Mouse (Mus musculus) macrophage (primary cell): Measurements from ENCODE around the gene Sec16a. TPM values are rescaled to one million over a fixed set of nuclear protein-coding genes. Genes with fewer than 3 reads are reported as not detected.
"Not testable (repeated sequence)": the region's sequence is repeated elsewhere in the genome, so short reads cannot be mapped to it uniquely, and the experiment has no call there.

Experiments used
- H3K27ac ChIP-seq: fragments of 350-480 bp; formaldehyde crosslinking; 2 replicates; pipeline ENCODE4 v1.9.0; 2021
- H3K36me3 ChIP-seq: fragments of 350-480 bp; formaldehyde crosslinking; 2 replicates; pipeline ENCODE4 v1.9.0; 2021; ENCODE audit errors: inconsistent target
- H3K4me3 ChIP-seq: fragments of 350-480 bp; formaldehyde crosslinking; 2 replicates; pipeline ENCODE4 v1.9.0; 2021; ENCODE audit errors: inconsistent target
- H3K79me2 ChIP-seq: fragments of 350-480 bp; formaldehyde crosslinking; 2 replicates; pipeline ENCODE4 v1.9.0; 2021; ENCODE audit errors: inconsistent target
- WGBS: methylation state at CpG from one replicate; pipeline ENCODE4 v1.1.7; 2026; ENCODE audit warnings: inconsistent platforms; ENCODE audit not compliant: missing documents; 5-methylcytosine and 5-hydroxymethylcytosine counted together
- polyA plus RNA-seq: library from polyadenylated mRNA; stranded (reverse); fragments of 250-400 nt; gene quantifications from 3 replicates; pipeline ENCODE4 v1.2.4, GENCODE M21; 2018; ENCODE audit warnings: inconsistent platforms

Gene Sec16a
- polyA plus RNA-seq, 1 experiment from 2014 or later = 46.9 TPM

DNA sequence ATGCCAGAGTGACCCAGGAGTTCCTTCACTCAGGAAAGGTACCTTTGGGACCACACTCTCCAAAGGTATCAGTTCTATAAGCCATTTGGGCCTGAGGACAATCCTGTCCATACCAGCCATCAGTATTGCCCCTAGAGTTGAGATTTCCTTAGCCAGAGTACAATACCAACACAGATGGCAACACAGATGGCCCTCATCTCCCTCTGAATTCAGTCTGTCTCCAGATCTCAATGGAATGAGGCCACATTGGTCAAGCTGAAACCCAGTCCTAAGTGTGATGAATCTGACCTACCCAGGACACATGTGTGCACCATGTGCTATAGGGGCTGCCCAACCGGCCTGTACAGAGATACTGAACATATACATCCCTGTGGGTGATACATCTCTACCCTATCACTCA is 42.8 kb downstream of the Sec16a start:
- H3K27ac ChIP-seq = no peak overlapping the region
- peaks cover 40% of the 10 kb centered on the region for H3K36me3 ChIP-seq
- 73% methylated on average over 1 of the region's 1 CpGs for WGBS
- peaks cover 33% of the 10 kb centered on the region; the same call in 1 of the 2 replicates for H3K79me2 ChIP-seq
- H3K4me3 ChIP-seq = no peak overlapping the region

DNA sequence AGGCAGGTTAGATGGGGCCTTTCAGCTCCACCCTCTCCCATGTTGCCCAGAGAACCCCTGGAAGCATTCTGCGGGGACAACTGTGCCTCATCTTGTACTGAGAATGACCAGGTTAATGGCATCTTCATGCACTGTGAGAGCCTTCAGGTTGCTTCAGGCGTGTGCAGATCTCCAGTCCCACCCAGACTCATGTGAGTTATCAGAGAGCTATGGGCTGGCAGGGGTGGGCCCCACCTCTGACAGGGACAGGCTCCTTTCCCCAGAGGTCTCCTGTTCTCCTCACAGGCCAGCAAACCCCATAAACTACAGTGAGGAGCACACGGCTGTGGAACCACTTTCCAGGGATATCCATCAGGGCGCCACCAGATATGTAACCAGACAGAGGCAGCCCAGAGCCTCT is 44.0 kb downstream of the Sec16a start:
- 93% methylated on average over 4 of the region's 4 CpGs for WGBS
- Histone ChIP-seq H3K36me3 (peaks cover 52% of the 10 kb centered on the region), H3K4me3 (no peak overlapping the region), H3K79me2 (peaks cover 20% of the 10 kb centered on the region; the same call in 1 of the 2 replicates), H3K27ac (no peak overlapping the region)

DNA sequence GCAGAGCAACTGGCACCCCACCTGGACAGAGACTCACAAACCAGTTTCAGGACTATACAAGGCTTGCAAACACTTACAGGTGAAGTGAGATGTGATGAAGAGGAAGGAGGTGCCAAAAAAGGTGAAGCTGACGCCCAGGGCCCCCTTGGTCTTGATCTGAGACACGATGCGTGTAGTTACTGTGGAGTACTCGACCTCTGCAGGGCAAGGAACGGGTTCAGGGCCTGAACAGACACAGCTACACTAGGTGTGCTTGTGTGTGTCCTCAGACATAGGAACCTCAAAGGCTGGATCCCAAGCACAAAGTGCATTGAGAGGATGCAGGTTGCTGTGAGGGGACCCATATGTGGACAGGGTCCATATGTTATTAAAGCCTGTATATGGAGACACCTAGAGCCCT is 44.7 kb downstream of the Sec16a start:
- H3K27ac ChIP-seq = no peak overlapping the region
- H3K36me3 ChIP-seq = peaks cover 59% of the 10 kb centered on the region
- 92% methylated on average over 5 of the region's 5 CpGs for WGBS
- peaks cover 13% of the 10 kb centered on the region; the same call in 1 of the 2 replicates for H3K79me2 ChIP-seq
- H3K4me3 ChIP-seq = no peak overlapping the region

DNA sequence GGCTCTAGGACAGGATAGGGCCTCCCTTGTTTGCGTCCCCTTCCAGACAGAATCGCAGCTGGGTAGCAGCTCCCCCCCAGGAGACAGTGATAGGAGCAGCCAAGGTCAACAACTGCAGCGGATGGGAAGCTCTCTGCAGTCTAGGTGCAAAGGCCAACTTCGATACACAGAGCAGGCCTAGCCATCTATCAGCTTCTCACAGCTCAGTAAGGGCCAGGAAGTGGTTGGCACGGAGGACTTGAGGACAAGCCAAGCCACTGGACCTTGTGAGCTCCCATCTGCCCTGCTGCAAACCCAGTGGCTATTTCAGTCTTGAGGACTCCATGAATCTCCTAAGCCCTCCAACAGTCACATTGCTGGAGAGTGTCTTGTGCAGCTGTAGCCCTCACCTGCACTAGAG is 45.4 kb downstream of the Sec16a start:
- Histone ChIP-seq H3K4me3 (no peak overlapping the region), H3K79me2 (peaks cover 6% of the 10 kb centered on the region; the same call in 1 of the 2 replicates), H3K27ac (no peak overlapping the region), H3K36me3 (peaks cover 65% of the 10 kb centered on the region)
- 91% methylated on average over 5 of the region's 5 CpGs for WGBS

DNA sequence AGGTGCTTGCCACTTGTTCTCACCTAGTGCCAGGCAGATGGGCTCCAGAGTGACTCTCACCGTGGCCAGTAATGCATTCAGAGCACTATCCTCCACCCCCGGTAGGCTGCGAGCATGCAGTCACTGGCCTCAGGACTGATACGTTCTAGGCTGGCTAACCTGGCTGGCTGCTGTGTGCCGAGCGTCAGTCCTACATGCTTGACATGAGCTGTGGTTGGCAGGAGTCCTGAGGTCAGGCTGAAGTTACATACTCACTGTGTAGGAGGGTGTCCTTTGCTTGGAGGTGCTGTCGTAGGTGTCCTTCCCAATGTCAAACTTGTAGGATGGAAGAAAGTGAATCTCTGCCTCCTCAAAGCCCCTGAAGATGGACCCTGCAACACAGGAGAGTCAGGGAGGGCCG is 46.0 kb downstream of the Sec16a start:
- no peak overlapping the region for H3K27ac ChIP-seq
- peaks cover 6% of the 10 kb centered on the region; the same call in 1 of the 2 replicates for H3K79me2 ChIP-seq
- H3K36me3 ChIP-seq = peaks cover 72% of the 10 kb centered on the region
- WGBS = 88% methylated on average over 8 of the region's 8 CpGs
- H3K4me3 ChIP-seq = no peak overlapping the region

DNA sequence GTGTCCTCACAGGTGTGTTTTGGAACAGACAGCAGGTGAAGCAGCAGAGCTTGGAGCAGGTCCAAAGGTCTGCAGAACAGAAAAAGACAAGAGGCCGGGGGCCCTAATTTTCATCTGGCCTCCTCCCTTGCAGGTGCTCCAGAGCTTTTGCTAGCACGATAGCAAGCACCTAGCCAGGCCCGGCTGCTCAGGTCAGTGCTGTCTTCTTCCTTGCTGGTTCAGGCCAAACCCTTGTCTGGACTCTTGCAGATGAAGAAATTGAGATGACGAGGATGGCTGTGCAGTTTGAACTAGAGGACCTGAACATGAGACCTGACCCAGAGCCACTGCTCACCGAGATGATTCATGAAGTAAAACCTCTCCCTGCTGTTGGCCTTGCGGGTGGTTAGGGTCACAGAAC is 53.4 kb downstream of the Sec16a start:
- WGBS = 97% methylated on average over 6 of the region's 6 CpGs
- H3K27ac ChIP-seq = no peak overlapping the region
- H3K4me3 ChIP-seq = no peak overlapping the region
- H3K36me3 ChIP-seq = peaks cover 68% of the 10 kb centered on the region
- peaks cover 44% of the 10 kb centered on the region for H3K79me2 ChIP-seq

DNA sequence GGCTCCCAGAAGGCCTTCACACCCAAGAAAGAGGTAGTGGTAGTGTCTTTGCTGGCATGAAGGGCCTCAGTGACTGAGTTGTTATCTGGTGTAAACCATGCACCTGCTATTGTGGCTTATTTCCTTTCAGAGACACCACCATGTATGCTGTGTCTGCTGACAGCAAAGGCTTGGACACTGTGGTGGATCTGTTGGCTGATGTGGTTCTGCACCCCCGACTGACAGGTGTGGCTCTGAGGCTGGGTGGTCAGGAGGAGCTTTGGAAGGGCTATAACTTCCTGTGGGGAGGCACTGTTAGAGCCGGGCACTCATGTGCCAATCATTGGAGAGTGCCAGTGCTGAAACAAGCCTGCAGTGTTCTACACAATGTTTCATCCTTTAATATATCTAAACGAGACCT is 54.1 kb downstream of the Sec16a start:
- H3K79me2 ChIP-seq = peaks cover 44% of the 10 kb centered on the region
- no peak overlapping the region for H3K27ac ChIP-seq
- H3K36me3 ChIP-seq = peaks cover 68% of the 10 kb centered on the region
- H3K4me3 ChIP-seq = no peak overlapping the region
- 81% methylated on average over 3 of the region's 3 CpGs for WGBS

DNA sequence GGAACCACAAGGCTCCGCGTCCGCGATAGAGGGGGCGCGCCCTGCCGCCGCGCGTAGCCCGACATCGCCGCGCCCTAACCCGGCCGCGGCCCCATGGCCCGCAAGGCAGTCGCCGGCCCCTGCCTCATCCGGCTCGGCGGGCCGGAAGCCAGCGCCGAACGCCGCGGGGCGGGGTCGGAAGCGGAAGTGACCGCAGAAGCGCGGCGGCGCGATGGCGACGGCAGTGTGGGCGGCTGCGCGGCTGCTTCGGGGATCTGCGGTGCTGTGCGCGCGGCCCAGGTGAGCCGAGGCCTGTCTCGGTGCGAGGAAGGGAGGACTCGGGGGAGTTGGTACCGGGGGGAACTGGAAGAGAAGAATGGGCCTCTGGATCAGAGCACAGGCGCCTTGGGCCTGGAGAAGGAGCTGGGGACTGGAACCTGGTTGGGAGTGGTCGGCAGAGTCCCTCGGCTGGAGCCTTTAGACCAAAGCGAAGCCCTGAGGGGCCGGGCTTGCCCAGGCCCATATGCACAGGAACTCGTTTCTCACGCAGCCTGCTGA is 55.8 kb downstream of the Sec16a start, which contains the start of the genes Entr1 and Pmpca:
Gene Entr1 (minus strand): TSS at position 163 of the 537 bp plus-strand sequence.
Gene Pmpca (plus strand): TSS at position 186 of the 537 bp plus-strand sequence.
- H3K79me2 ChIP-seq = peaks cover 44% of the 10 kb centered on the region
- peak within 1 kb of the TSS; percentile 96 for H3K4me3 ChIP-seq
- WGBS = 1% methylated on average over 60 of the region's 60 CpGs
- H3K36me3 ChIP-seq = peaks cover 68% of the 10 kb centered on the region
- peak within 1 kb of the TSS; percentile 60 for H3K27ac ChIP-seq

DNA sequence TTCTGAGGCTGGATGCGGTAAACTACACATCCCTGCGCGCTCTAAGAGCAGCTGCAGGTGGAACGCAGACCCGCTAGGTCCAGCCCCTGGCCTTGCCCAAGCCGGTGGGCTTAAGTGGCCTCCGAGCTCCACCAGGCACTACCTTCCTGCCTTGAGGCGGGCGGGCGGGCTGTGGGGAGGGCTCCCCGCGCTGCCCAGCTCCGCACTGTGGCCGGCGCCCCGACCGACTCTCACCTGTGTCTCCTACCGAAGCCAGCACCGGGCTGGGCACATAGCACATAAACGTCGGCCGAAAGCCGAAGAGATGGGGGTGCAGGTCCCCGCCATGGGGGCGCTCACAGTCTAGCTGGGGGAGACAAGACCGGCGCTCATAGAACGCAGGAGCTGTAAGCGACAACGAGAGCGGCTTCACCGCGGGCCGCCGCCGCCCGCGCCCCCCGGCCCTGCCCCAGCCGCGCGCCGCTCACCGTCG is 56.3 kb downstream of the Sec16a start:
- under 1% methylated on average over 43 of the region's 45 CpGs for WGBS
- peak overlapping the region; percentile 1; the same call in 1 of the 2 replicates for H3K27ac ChIP-seq
- H3K4me3 ChIP-seq = peak overlapping the region; percentile 57
- H3K79me2 ChIP-seq = peaks cover 44% of the 10 kb centered on the region
- H3K36me3 ChIP-seq = peaks cover 68% of the 10 kb centered on the region

DNA sequence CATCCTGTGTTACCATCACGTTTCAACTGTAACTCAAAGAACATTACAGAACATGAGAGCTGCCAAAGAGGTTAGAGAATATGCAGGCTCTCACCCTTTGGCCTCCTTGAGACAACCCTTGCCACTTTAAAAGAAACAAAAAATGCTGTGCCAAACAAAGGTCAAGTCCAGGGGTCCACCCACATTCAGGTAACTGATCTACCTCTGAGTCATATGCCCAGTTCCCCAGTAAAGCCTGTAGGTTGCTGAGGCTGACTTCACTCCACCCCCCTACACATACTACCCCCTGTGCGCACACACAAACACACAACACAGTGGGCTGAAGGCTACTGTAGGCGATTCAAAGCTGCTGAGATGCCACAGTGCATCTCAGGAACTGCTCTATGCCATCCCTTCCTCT is 57.3 kb downstream of the Sec16a start:
- 94% methylated on average over 3 of the region's 3 CpGs for WGBS
- H3K36me3 ChIP-seq = peaks cover 68% of the 10 kb centered on the region
- H3K79me2 ChIP-seq = peaks cover 44% of the 10 kb centered on the region
- H3K4me3 ChIP-seq = no peak overlapping the region
- H3K27ac ChIP-seq = no peak overlapping the region

DNA sequence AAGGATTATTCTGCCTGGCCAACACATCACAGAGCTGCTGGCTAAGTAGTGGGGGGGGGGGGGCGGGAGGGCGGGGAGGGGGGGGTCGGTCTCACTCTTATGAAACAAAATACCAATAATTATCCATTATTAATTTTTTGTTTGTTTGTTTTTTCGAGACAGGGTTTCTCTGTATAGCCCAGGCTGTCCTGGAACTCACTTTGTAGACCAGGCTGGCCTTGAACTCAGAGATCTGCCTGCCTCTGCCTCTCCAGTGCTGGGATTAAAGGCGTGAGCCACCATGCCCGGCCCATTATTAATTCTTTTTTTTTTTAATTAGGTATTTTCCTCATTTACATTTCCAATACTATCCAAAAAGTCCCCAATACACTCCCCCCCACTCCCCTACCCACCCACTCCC is 64.1 kb downstream of the Sec16a start:
- WGBS = 61% methylated on average over 3 of the region's 6 CpGs
- peaks cover 17% of the 10 kb centered on the region; the same call in 1 of the 2 replicates for H3K79me2 ChIP-seq
- H3K36me3 ChIP-seq = peaks cover 52% of the 10 kb centered on the region
- H3K27ac ChIP-seq = not testable (repeated sequence)
- peak overlapping the region; percentile 70 for H3K4me3 ChIP-seq

DNA sequence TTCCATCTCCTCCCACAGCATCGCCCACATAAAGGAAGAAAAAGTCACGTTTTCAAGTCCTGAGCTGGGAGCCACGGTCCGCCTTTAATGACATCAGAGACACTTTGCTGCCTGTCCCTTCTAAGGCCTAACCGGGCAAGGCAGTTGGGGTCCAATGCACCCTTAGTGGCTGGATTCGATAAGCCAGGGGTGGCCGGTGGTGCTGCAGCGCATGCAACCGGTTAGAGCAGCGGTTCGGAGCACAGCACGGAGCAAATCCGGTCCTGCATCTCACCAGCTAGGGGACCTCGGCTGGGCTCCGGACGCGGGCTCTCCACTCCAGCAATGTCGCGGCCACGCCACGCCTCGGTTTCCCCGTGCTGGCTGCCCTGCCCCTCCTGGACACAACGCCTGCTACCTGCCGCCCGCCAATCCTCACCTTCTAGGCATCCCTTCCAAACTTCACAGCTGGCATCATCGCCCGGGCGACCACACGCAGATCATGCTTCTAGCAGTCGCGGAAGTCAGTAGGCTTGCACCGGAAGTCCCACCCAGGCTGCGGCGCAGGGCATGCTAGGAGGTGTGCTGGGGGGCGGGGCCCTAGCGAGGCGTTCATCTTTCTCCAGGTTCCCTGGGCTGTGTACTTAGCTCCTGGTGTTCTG is 64.8 kb downstream of the Sec16a start, which contains the start of gene Snapc4:
Gene Snapc4 (minus strand): TSS at position 523 of the 641 bp plus-strand sequence.
- Histone ChIP-seq H3K4me3 (peak within 1 kb of the TSS; percentile 70), H3K79me2 (peaks cover 17% of the 10 kb centered on the region; the same call in 1 of the 2 replicates), H3K36me3 (peaks cover 48% of the 10 kb centered on the region), H3K27ac (no peak within 1 kb of the TSS)
- WGBS = under 1% methylated on average over 38 of the region's 38 CpGs

DNA sequence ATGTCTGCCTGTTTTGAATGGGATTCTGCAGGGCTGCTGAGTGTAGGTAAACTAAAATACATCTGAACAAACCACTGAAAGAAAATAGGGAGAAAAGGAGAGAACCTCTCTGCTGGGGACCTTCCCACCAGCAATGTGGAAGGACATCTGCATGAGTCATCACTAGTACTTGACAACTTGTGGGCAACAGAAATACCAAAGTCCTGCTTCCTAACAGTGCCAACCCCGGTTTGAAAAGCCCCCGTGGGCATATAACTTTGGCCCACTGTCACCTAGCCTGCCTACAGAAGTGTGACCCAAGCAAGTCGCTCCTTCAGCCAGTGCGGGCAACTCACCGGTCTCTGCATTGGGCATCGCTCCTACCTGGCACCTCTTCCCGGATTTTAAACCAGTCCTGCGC is 72.6 kb downstream of the Sec16a start:
- H3K4me3 ChIP-seq = no peak overlapping the region
- 91% methylated on average over 8 of the region's 8 CpGs for WGBS
- H3K27ac ChIP-seq = no peak overlapping the region
- H3K79me2 ChIP-seq = no peaks in the 10 kb centered on the region
- peaks cover 91% of the 10 kb centered on the region for H3K36me3 ChIP-seq

DNA sequence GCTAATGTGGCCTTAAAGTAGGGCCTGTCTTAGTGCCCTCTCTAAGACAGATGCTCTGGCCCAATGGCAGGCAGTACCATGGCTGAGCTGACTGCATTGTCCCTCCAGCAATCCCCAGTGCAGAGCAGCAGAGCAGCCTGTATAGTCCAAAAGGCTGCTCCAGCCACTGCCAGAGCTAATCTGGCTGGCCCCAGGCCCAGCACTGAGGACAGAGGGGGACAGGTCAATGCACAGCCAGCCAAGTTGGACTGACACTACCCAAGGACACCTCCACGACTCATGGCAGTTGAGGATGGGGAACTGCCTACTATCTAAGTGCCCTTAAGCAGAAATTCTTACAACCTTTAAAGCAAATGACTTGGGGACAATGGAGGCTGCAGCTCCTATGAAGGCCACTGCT is 76.4 kb downstream of the Sec16a start:
- Histone ChIP-seq H3K79me2 (no peaks in the 10 kb centered on the region), H3K27ac (no peak overlapping the region), H3K36me3 (peaks cover 82% of the 10 kb centered on the region), H3K4me3 (no peak overlapping the region)
- WGBS = 83% methylated on average over 1 of the region's 1 CpGs

DNA sequence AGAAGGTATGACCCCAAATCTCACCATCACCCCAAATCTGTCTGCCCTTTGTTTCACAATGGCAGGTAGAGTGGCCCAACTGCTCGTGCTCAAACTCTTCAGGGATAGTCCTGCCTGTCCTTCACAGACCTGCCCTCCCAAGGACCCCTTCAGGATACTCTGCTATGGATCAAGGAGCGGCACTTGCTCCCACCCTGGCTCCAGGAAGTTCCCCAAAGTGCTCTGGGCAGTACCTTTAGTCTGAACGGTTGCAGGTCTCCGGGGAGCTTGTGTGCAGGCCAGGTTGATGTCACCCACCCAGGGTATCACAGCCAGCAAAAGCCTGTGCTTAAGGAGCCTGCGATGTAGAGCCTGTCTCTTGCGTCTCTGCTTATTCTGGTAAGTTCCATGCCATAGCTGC is 77.1 kb downstream of the Sec16a start:
- H3K27ac ChIP-seq = no peak overlapping the region
- no peak overlapping the region for H3K4me3 ChIP-seq
- WGBS = 96% methylated on average over 6 of the region's 6 CpGs
- no peaks in the 10 kb centered on the region for H3K79me2 ChIP-seq
- H3K36me3 ChIP-seq = peaks cover 76% of the 10 kb centered on the region
